Mouse (Mus musculus): ENCODE data around the gene Gm8237.
"Not testable (repeated sequence)": the region's sequence is repeated elsewhere in the genome, so short reads cannot be mapped to it uniquely, and the experiment has no call there.

The Gm8237 gene

GRCm38 (mm10) chr14:5880241-5880640 lies at the start of gene Gm8237:
TSS of gene Gm8237 (minus strand) at chr14:5880382.
- DNase-seq: not testable (repeated sequence)

- DNase-seq: not testable (repeated sequence)
Measured at GRCm38 (mm10) chr14:5923276-5923675, 43.1 kb upstream of the Gm8237 start.

GRCm38 (mm10) chr14:5918330-5918942 lies 38.3 kb upstream of the Gm8237 start:
- DNase-seq: not testable (repeated sequence)

GRCm38 (mm10) chr14:5913701-5914100 lies 33.5 kb upstream of the Gm8237 start:
- not testable (repeated sequence) for DNase-seq

- not testable (repeated sequence) for DNase-seq
Measured at GRCm38 (mm10) chr14:5879791-5880190, 391 bp downstream of the Gm8237 start.

- DNase-seq: not testable (repeated sequence)
Measured at GRCm38 (mm10) chr14:5879136-5879535, 1.0 kb downstream of the Gm8237 start.

GRCm38 (mm10) chr14:5855911-5856310 lies 24.3 kb downstream of the Gm8237 start:
- not testable (repeated sequence) for DNase-seq

- DNase-seq: not testable (repeated sequence)
Measured at GRCm38 (mm10) chr14:5830229-5830628, 50.0 kb downstream of the Gm8237 start, which contains the start of gene Gm3424. TSS of gene Gm3424 (minus strand) at chr14:5830329.

- not testable (repeated sequence) for DNase-seq
Measured at GRCm38 (mm10) chr14:5812699-5813356, 67.4 kb downstream of the Gm8237 start.
